11 mouse cellular contexts compared by ENCODE assay signal in genomic region chr19:6949532-6949931, GRCm38 (mm10). TPM values are rescaled to one million over a fixed set of nuclear protein-coding genes. Genes with fewer than 3 reads are reported as not detected.
DNase-seq lines count a peak whose midpoint lies in the region; ATAC-seq and TF ChIP-seq lines count a peak whose summit lies in the region.
"Had no signal": no experiment of that assay in that cellular context is flagged by ENCODE, and none has a peak within 500 bp of the region (broad histone marks: within the 10 kb centered on the region; RNA-seq: fewer than 3 reads in every experiment).

No protein-coding gene starts in this region.

- no peak for ATAC-seq in kidney, embryonic 15.5 days (replicated peaks; ENCODE audit: low FRiP score)
- ATAC-seq in embryonic facial prominence, embryonic 12.5 days (ENCODE audit: insufficient number of reproducible peaks, insufficient read depth, low FRiP score, low TSS enrichment): no peak
- ATAC-seq in limb, embryonic 12.5 days (ENCODE audit: insufficient number of reproducible peaks, insufficient read depth, low FRiP score, low TSS enrichment, low read depth): no peak
- ATAC-seq in megakaryocyte progenitor cell, adult 5-6 weeks (replicated peaks; ENCODE audit: poor library complexity): no peak

- no peaks in the 10 kb centered on the region for H3K27me3 ChIP-seq in kidney, embryonic 15.5 days
- no peaks in the 10 kb centered on the region for H3K27me3 ChIP-seq in embryonic facial prominence, embryonic 12.5 days
- H3K27me3 ChIP-seq in limb, embryonic 12.5 days: no peaks in the 10 kb centered on the region
- H3K27me3 ChIP-seq: hindbrain, embryonic 15.5 days had no signal

- H3K9ac ChIP-seq in kidney, embryonic 15.5 days: no peak overlapping the region
- 0 out of 2 replicates have a peak overlapping the region, but pooled peaks have one; percentile 0 for H3K9ac ChIP-seq in ES-E14 (ENCODE audit: insufficient read depth, low read depth, low read length, poor library complexity, severe bottlenecking)
- 0 out of 2 replicates have a peak overlapping the region, but pooled peaks have one; percentile 77 for H3K9ac ChIP-seq in embryonic facial prominence, embryonic 12.5 days
- no peak overlapping the region for H3K9ac ChIP-seq in limb, embryonic 12.5 days (replicated peaks)

- no peak for DNase-seq in kidney, postnatal 36 days
- no peak for DNase-seq in ES-E14 (ENCODE audit: low read depth, low spot score)
- DNase-seq in right cerebral cortex, postnatal 4 days: no peak
- no peak for DNase-seq in adrenal gland, postnatal 14 days
- DNase-seq: cerebellum, postnatal 14 days; gastrocnemius, postnatal 36 days had no signal

- in situ Hi-C loops in ES-E14 (cut with MboI; ENCODE audit: low sequenced_read_pairs in 2 of 2, unreplicated experiment in 2 of 2): no loop called here

- peak overlapping the region; percentile 92; the same call in 1 of the 2 replicates for H3K4me2 ChIP-seq in kidney, embryonic 15.5 days
- H3K4me2 ChIP-seq in embryonic facial prominence, embryonic 12.5 days (replicated peaks): no peak overlapping the region
- 0 out of 2 replicates have a peak overlapping the region, but pooled peaks have one; percentile 96 for H3K4me2 ChIP-seq in limb, embryonic 12.5 days

- H3K9me3 ChIP-seq in kidney, embryonic 15.5 days (replicated peaks): no peaks in the 10 kb centered on the region
- H3K9me3 ChIP-seq in ES-E14 (ENCODE audit: control insufficient read depth, insufficient read depth, low read depth, low read length): no peaks in the 10 kb centered on the region
- no peaks in the 10 kb centered on the region for H3K9me3 ChIP-seq in embryonic facial prominence, embryonic 12.5 days
- H3K9me3 ChIP-seq in limb, embryonic 12.5 days: no peaks in the 10 kb centered on the region
- H3K9me3 ChIP-seq: hindbrain, embryonic 15.5 days had no signal

- H3K4me1 ChIP-seq in kidney, embryonic 15.5 days: peaks cover 29% of the 10 kb centered on the region
- peaks cover 0 to 20% of the 10 kb centered on the region in 2 experiments; a peak in 3 of 4 replicates for H3K4me1 ChIP-seq in ES-E14 (ENCODE audit: control insufficient read depth in 2 of 2, insufficient read depth in 2 of 2, low read length in 2 of 2, poor library complexity in 1 of 2)
- peaks cover 16% of the 10 kb centered on the region for H3K4me1 ChIP-seq in embryonic facial prominence, embryonic 12.5 days
- H3K4me1 ChIP-seq in limb, embryonic 12.5 days (replicated peaks): peaks cover 19% of the 10 kb centered on the region

- 0 out of 2 replicates have a peak overlapping the region, but pooled peaks have one; percentile 16 for H3K27ac ChIP-seq in kidney, embryonic 15.5 days
- no peak overlapping the region for H3K27ac ChIP-seq in ES-E14 (ENCODE audit: insufficient read depth, low read depth, low read length, poor library complexity, severe bottlenecking)
- 0 out of 2 replicates have a peak overlapping the region, but pooled peaks have one; percentile 23 for H3K27ac ChIP-seq in embryonic facial prominence, embryonic 12.5 days
- H3K27ac ChIP-seq in limb, embryonic 12.5 days: no peak overlapping the region

- peaks cover 26% of the 10 kb centered on the region for H3K36me3 ChIP-seq in kidney, embryonic 15.5 days
- peaks cover 6% of the 10 kb centered on the region for H3K36me3 ChIP-seq in ES-E14 (ENCODE audit: control insufficient read depth, insufficient read depth, low read length, poor library complexity, severe bottlenecking)
- H3K36me3 ChIP-seq in embryonic facial prominence, embryonic 12.5 days: peaks cover 22% of the 10 kb centered on the region
- H3K36me3 ChIP-seq in limb, embryonic 12.5 days: peaks cover 22% of the 10 kb centered on the region
- H3K36me3 ChIP-seq: hindbrain, embryonic 15.5 days had no signal

- 85% methylated on average over 5 of the region's 5 CpGs for WGBS in kidney, embryonic 15.5 days
- 87% methylated on average over 5 of the region's 5 CpGs for WGBS in embryonic facial prominence, embryonic 12.5 days
- 90% methylated on average over 5 of the region's 5 CpGs for WGBS in limb, embryonic 12.5 days

- 0 out of 2 replicates have a peak overlapping the region, but pooled peaks have one; percentile 54 for H3K4me3 ChIP-seq in kidney, embryonic 15.5 days (replicated peaks)
- no peak overlapping the region for H3K4me3 ChIP-seq in ES-E14 (ENCODE audit: insufficient read depth in 1 of 2, low read depth in 1 of 2, low read length in 2 of 2, poor library complexity in 1 of 2, severe bottlenecking in 1 of 2)
- H3K4me3 ChIP-seq in embryonic facial prominence, embryonic 12.5 days: peak overlapping the region; percentile 61; the same call in 1 of the 2 replicates
- H3K4me3 ChIP-seq in limb, embryonic 12.5 days (replicated peaks): no peak overlapping the region

TF ChIP-seq in ES-E14, 5 proteins besides CTCF, POLR2A, EP300 and RAD21:
- no peak for TF ChIP-seq HCFC1 (IDR thresholded peaks at IDR 0.05; ENCODE audit: borderline replicate concordance, insufficient read depth, low read length)
- TF ChIP-seq ZNF384 (IDR thresholded peaks at IDR 0.05; ENCODE audit: low read depth, low read length): no peak
- TF ChIP-seq MAFK (IDR thresholded peaks at IDR 0.05; ENCODE audit: insufficient read depth, low read depth, low read length): no peak
- no peak for TF ChIP-seq CHD2 (IDR thresholded peaks at IDR 0.05; ENCODE audit: low read depth, low read length)

RNA-seq across cellular contexts. Expression of gene Gpr137, which starts 7.3 kb away (rescaled TPM):
- polyA plus RNA-seq in kidney, embryonic 15.5 days (2015; fragmentation: Nextera tagmentation; extraction: Ambion mirVana): 30.4 and 32.9 TPM in 2 replicates
- total RNA-seq in ES-E14 (2012; rRNA removed): 23.2 and 23.7 TPM in 2 replicates
- polyA plus RNA-seq in embryonic facial prominence, embryonic 12.5 days (2016; fragmentation: Nextera tagmentation; extraction: Ambion mirVana): 28.4 and 32.7 TPM in 2 replicates
- polyA plus RNA-seq in limb, embryonic 12.5 days (2016; fragmentation: Nextera tagmentation; extraction: Ambion mirVana): 23.8 and 27.9 TPM in 2 replicates
- 9.4 and 13.1 TPM in 2 replicates for total RNA-seq in megakaryocyte progenitor cell, adult 5-6 weeks (2015)
- 14.0 and 20.3 TPM in 2 replicates for total RNA-seq in megakaryocyte progenitor cell, adult 5-6 weeks (2017)
- 43.0 and 43.3 TPM in 2 replicates for total RNA-seq in adrenal gland, postnatal 14 days (2021)

RNA-seq across cellular contexts. Expression of gene Bad, which starts 7.9 kb away (rescaled TPM):
- 68.4 and 75.5 TPM in 2 replicates for polyA plus RNA-seq in kidney, embryonic 15.5 days (2015; fragmentation: Nextera tagmentation; extraction: Ambion mirVana)
- total RNA-seq in ES-E14 (2012; rRNA removed): 16.3 and 22.9 TPM in 2 replicates
- 75.0 and 77.6 TPM in 2 replicates for polyA plus RNA-seq in embryonic facial prominence, embryonic 12.5 days (2016; fragmentation: Nextera tagmentation; extraction: Ambion mirVana)
- 67.3 and 68.2 TPM in 2 replicates for polyA plus RNA-seq in limb, embryonic 12.5 days (2016; fragmentation: Nextera tagmentation; extraction: Ambion mirVana)
- total RNA-seq in megakaryocyte progenitor cell, adult 5-6 weeks (2015): 13.4 and 14.1 TPM in 2 replicates
- total RNA-seq in megakaryocyte progenitor cell, adult 5-6 weeks (2017): 43.1 and 56.3 TPM in 2 replicates
- total RNA-seq in adrenal gland, postnatal 14 days (2021): 43.0 and 45.0 TPM in 2 replicates

RNA-seq across cellular contexts. Expression of gene Kcnk4, which starts 15.2 kb away (rescaled TPM):
- 0.14 and 0.45 TPM in 2 replicates for polyA plus RNA-seq in kidney, embryonic 15.5 days (2015; fragmentation: Nextera tagmentation; extraction: Ambion mirVana)
- total RNA-seq in ES-E14 (2012; rRNA removed): 2.3 and 4.4 TPM in 2 replicates
- 0.62 and 0.65 TPM in 2 replicates for polyA plus RNA-seq in embryonic facial prominence, embryonic 12.5 days (2016; fragmentation: Nextera tagmentation; extraction: Ambion mirVana)
- polyA plus RNA-seq in limb, embryonic 12.5 days (2016; fragmentation: Nextera tagmentation; extraction: Ambion mirVana): 0.40 and 0.60 TPM in 2 replicates
- total RNA-seq in megakaryocyte progenitor cell, adult 5-6 weeks (2015): not detected in 2 replicates
- total RNA-seq in megakaryocyte progenitor cell, adult 5-6 weeks (2017): not detected in 2 replicates
- total RNA-seq in adrenal gland, postnatal 14 days (2021): 0.93 TPM in 1 of 2 replicates, not detected in the other
- total RNA-seq: gastrocnemius, postnatal 36 days had no signal

RNA-seq across cellular contexts. Expression of gene Catsperz, which starts 24.4 kb away (rescaled TPM):
- 2.0 and 3.1 TPM in 2 replicates for polyA plus RNA-seq in kidney, embryonic 15.5 days (2015; fragmentation: Nextera tagmentation; extraction: Ambion mirVana)
- total RNA-seq in ES-E14 (2012; rRNA removed): 9.4 and 14.9 TPM in 2 replicates
- polyA plus RNA-seq in embryonic facial prominence, embryonic 12.5 days (2016; fragmentation: Nextera tagmentation; extraction: Ambion mirVana): 1.2 and 1.7 TPM in 2 replicates
- 1.0 TPM in 2 replicates for polyA plus RNA-seq in limb, embryonic 12.5 days (2016; fragmentation: Nextera tagmentation; extraction: Ambion mirVana)
- 1.3 and 2.1 TPM in 2 replicates for total RNA-seq in megakaryocyte progenitor cell, adult 5-6 weeks (2015)
- total RNA-seq in megakaryocyte progenitor cell, adult 5-6 weeks (2017): 0.67 and 0.98 TPM in 2 replicates
- total RNA-seq in adrenal gland, postnatal 14 days (2021): 0.53 TPM in 1 of 2 replicates, not detected in the other
- total RNA-seq: gastrocnemius, postnatal 36 days had no signal

RNA-seq across cellular contexts. Expression of gene Ppp1r14b, which starts 25.2 kb away (rescaled TPM):
- 139 and 160 TPM in 2 replicates for polyA plus RNA-seq in kidney, embryonic 15.5 days (2015; fragmentation: Nextera tagmentation; extraction: Ambion mirVana)
- 365 and 385 TPM in 2 replicates for total RNA-seq in ES-E14 (2012; rRNA removed)
- 255 and 291 TPM in 2 replicates for polyA plus RNA-seq in embryonic facial prominence, embryonic 12.5 days (2016; fragmentation: Nextera tagmentation; extraction: Ambion mirVana)
- 245 and 288 TPM in 2 replicates for polyA plus RNA-seq in limb, embryonic 12.5 days (2016; fragmentation: Nextera tagmentation; extraction: Ambion mirVana)
- total RNA-seq in megakaryocyte progenitor cell, adult 5-6 weeks (2015): 190 and 236 TPM in 2 replicates
- 131 and 141 TPM in 2 replicates for total RNA-seq in megakaryocyte progenitor cell, adult 5-6 weeks (2017)
- 264 and 275 TPM in 2 replicates for total RNA-seq in adrenal gland, postnatal 14 days (2021)

Comparison
In these comparisons a context has a peak if more than half of its experiments do, and no peak if none do; other contexts are left out.
1. H3K27ac ChIP-seq: peak in kidney, embryonic 15.5 days (single experiment) and embryonic facial prominence, embryonic 12.5 days (single experiment); none in ES-E14 (single experiment) and limb, embryonic 12.5 days (single experiment).
2. H3K4me3 ChIP-seq: peak in kidney, embryonic 15.5 days (single experiment) and embryonic facial prominence, embryonic 12.5 days (single experiment); none in ES-E14 (0 of 2) and limb, embryonic 12.5 days (single experiment).
3. H3K9ac ChIP-seq: peak in ES-E14 (single experiment) and embryonic facial prominence, embryonic 12.5 days (single experiment); none in kidney, embryonic 15.5 days (single experiment) and limb, embryonic 12.5 days (single experiment).